Mouse (Mus musculus) kidney, adult 9 months (tissue): ENCODE measurements at regions not wholly inside any gene's neighbourhood (a gene's known extent, or its start where the extent isn't known, plus 50 kb on each side); places are given as distances from the start of the nearest gene placed in this dataset.
A peak's percentile ranks its signal among the peaks of the same experiment; 100 is the strongest.

ENCODE experiments used
- DNase-seq: peaks from one replicate; pipeline ENCODE4 v3.0.0; 2022

DNA sequence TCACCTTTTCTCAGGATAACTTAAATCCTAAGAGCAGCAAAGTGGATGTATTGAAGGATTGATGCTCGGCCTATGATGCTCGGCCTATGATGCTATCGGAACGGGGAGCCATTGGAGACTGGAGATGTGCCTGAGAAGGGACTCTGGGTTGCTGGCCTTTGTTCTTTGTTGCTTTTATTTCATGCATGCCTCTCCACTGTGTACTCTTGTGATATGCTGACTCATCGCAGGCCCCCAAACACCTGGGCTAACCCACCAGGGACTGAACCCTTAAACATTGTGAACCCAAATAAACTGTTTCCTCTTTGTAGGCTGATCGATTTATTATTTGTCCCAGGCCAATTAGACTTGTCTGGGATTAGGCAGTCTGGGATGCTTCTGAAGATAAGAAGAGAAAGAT, 61.9 kb downstream of the Pdcl3 start:
- DNase-seq = no peak

DNA sequence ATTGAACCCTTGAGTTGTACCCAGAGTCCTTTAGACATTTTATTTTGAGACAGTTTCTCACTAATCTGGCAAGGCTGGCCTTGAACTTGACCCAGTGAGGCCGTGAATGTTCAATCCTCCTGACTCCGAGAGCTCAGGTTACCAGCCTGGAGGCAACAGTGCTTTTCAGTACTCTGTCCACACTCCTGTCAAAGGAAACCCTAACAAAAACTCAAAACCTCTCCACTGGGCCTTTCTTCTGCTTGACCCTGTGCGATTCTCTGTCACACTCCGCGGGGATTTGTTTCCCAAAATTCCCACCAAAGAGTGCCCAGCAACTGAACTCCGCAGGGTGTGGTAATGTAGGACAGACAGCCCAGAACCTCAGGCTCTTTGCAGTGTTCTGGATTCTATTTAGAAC, 71.9 kb downstream of the Pdcl3 start:
- DNase-seq = no peak

DNA sequence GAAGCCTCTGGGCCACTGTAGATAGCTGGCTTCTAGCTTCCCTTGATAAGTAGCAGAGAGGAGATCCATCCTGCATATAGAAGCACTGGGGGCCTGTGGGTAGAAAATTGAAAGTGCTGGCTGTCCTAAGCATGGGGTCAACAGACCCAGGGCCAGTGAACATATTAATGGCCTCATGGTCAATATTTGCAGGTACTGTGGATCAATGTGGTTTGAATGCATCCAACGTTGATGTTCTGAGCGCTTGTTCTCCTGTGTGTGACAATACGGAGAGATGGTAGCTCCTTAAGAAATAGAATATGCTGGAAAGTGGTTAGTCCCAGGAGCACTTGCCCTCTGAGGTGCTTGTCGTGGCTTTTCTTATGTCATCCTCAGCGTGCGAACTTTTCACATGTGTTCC, 77.1 kb downstream of the Pdcl3 start:
- DNase-seq = no peak

DNA sequence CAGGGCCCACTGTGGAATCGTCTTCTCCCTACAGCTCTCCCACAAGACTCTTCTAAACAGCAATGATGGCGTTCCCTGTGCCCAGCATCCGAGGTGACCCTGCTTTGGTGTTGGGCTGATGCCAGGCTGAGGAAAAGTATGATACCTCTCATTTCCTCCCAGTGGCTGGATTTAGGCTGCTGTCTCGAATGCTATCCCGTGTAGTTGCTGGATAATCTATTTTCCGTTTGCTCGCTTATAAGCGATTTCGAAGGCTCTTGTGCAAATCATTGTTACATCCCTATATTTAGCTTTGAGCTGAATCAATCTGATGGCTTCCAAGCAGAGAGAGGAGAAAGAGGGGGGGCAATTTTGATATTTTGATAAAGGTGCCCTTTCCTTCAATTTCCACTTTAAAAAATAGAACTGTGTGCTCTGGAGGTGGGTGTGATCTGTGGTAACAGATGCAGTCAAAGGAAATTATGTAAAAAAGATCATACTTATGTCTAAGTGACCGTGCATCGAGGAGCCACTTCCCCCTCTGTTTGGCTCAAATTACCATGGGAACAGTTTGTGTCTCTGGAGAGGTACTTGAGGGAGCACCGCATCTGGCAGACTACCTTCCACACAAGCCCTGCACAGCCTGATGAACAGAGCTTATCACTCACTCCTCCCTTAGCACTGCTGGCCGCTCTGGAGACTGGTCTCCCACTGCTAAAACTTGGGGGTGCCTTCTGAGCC, 78.4 kb downstream of the Pdcl3 start:
- DNase-seq = no peak

DNA sequence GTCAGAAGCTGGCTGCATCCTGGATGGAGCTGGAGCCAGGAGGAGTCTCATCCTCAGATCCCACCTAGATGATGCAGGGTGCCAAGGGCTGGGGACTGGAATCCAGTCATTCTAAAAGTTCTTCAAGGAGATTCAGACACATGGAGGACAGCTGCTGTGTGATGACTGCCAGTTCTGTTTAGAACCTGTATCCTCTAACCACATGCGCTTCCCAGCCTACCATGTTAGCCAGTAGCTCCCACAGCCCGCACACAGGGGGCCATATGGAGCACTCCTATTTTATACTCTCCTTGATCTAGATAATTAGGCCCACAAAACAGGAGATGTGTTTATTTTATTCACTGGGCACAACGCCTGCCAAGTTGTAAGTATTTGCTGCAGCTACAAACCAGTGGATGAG, 79.4 kb downstream of the Pdcl3 start:
- no peak for DNase-seq

DNA sequence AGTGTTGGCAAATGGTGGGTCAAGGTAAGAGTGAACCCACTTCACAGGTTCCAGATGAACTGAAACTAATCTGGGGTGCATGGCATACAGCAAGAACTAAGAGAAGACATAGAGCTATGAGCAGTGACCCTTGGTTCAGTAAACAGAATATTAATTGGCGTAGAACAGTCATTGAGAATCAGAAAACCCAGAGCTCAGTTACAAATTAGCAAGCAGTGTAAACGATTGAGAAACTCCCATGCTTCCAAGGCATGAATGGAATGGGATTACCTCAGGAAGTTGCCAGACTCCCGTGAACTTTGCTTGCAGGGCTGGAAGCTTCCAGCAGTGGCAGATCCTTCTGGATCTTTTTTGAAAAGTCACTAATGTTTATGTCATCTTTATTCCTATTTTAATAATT, 82.5 kb downstream of the Pdcl3 start:
- peak; percentile 85 for DNase-seq

DNA sequence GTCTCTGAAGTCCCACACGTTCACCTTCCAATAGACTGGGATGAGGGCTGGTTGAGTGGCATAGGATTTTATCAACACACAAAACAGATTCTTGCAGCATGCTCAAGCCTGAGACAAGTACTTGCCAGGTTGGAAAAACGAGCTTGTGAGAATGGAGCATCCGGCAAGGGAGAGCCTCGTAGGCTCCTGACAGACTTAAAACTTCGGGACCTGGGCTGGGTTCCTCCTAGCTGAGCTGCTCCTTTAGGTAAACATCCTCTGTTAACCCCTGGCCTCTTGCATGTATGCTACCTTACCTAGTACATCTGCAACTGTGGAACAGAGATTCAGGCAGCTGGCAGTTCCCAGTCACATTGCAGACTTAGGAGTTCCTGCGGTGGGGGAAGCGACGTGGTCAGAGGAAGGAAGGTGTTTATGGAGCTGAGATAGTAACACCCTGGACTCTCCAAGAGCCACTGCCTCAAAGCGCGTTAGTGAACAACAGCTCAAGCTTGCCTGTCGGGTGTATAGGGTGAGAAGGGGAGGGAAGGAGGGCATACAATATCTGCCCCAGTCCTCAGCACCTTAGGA, 83.8 kb downstream of the Pdcl3 start:
- DNase-seq = no peak

DNA sequence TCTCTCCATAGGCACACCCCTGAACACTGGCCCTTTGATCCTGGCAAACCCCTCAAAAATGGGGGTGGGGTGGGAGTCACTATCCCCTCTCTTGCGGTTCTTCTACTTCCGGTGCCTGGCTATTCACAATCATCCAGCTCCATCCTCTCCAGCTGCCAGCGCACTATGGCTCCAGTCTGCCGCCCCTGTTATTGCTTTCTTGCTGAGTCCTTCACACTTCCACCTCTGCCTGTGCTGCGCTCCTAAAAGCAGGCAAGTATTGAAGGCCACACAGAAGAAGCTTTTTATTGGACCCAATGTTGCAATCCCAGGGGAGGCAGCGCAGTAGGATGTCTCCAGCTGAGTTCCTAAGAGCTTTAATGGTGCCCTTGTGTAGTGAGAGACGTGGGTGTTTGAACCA, 84.3 kb downstream of the Pdcl3 start:
- DNase-seq = no peak

DNA sequence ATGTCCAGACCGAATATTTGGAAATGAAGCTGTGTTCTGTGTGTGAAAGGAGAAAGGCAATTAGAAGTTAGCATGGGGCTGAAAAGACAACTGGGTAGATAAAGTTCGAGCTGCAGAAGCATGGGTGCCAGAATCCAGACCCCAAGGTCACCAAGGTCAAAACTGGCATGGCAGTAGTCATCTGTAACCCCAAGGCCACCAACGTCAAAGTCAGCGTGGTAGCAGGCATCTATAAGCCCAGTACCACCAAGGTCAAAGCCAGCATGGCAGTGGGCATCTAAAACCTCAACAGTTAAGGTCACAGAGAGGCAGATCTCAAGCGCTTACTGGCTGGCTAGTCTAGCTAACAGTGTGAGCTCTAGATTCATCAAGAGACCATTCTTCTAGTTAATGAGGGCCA, 90.6 kb downstream of the Pdcl3 start:
- no peak for DNase-seq

DNA sequence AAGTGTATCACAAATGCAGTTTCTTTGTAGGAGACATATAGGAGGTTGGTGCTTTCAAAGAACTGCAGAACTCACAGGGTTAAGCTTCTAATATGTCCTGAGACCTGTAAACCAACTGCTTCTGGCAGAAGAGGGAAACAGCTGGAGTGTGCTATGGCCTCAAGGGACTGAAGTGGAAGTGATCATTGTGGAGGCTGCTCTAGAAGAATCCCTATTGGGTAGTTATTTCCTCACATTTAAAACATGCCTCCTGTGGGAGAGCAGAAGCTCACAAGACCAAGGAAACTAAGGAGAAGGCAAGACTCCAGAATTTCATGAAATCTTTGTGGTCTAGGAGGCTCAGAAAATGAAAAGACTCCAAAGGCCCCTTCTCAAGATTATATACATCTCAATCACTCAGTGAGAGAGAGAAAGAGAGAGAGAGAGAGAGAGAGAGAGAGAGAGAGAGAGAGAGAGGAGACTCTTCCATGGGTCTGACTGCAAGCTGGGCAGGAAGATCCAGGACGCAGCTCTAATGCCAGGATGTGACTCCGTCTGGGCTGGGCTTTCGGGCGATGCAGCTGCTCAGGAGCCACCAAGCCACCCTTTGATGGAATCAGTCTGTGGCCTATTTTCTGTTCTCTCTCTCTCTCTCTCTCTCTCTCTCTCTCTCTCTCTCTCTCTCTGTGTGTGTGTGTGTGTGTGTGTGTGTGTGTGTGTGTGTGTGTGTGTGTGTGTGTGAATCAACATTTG, 93.3 kb downstream of the Pdcl3 start:
- no peak for DNase-seq

DNA sequence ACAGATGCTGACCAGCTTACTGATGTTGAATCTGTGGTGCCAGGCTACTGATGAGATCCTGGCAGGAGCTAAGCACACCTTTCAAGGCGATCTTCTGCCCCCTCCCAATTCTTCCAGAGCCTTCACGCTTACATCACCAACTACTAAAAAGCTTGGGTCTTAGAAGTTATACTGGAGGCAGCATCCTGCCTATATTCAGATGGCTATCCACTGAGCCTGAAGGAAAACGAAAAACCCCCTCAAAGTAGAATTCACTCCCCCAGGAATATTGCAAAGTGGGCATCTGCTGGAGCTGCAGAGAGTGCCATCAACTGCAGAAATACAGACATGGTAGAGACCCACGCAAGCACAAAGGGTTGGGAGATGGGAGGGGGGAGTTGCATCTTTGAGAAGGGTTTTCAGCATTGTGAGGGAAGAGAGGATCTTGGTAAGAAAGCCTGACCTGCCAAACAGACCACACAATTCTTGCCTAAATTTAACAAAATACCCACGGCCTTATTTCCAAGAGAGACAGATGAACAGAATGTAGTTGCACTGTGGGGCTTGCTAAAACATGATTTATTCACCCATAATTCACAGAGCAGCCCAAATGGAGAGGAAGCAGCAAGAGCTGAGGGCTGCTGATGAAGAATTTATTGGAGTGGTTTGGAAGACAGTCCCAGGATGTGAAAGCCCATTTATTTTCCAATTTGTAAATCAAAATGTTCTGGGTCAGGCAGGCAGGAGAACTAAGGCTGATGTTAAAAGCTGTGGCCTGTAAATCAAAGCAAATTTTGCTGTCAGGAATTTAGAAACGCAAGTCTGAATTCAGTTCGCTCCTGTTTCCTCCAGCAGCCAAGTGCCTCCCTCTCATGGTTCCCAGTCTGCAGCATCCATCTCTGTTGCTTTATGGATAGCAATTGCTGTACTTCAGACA, 98.8 kb downstream of the Pdcl3 start:
- DNase-seq = no peak

DNA sequence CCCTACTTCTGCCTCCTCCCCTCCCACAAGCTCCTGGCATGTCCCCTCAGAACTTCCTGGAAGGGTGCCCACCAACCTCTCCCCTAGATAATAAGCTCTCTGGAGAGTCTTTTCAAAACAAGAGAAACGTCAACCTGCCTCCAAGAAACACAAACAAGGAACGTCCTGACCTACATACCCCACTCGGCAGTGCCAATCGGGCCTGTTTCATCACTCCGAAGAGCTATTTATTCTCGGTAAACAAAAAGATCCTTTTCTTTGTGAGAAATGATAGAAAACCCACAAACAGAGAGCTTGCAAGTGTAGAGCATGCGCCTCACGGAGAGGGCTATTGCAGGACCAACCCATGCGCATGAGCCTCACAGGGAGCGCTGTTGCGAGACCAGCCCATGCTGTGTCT, 100.9 kb downstream of the Pdcl3 start:
- peak; percentile 20 for DNase-seq

DNA sequence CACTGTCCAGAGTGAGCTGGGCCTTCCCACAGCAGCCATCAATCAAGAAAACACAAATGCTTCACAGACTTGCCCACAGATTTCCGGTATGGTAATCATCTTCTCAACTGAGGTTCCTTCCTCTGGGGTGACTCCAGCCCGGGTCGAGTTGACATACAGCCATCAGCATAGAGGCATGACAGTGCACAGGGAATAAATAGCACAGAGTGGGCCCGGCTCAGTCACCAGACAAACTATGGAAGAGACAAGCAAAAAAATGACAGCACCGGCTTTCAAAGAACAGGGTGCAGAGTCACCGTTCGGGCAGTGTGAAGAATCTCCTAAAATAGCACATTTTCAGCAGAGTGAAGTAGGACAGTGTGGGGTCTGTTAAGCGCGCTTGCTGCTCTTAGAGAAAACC, 103.7 kb upstream of the Npas2 start:
- DNase-seq = no peak

DNA sequence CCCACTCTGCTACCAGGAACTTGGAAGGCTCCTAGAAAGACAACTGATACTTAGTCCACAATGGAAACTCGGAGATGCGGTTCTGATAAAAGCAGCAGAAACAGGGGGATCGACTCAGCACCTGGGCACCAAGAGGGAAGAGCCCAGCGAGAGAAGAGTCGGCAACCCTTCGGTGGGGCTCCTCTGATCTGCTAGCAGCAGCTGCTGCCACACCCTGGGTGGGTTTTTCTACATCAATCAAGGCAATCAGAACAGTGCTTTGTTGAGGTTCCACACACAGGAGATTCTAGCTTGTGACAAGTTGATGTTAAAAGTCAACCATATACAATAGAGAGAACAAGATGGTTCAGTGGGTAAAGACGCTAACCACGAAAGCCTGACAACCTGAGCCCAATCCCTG, 102.4 kb upstream of the Npas2 start:
- no peak for DNase-seq

DNA sequence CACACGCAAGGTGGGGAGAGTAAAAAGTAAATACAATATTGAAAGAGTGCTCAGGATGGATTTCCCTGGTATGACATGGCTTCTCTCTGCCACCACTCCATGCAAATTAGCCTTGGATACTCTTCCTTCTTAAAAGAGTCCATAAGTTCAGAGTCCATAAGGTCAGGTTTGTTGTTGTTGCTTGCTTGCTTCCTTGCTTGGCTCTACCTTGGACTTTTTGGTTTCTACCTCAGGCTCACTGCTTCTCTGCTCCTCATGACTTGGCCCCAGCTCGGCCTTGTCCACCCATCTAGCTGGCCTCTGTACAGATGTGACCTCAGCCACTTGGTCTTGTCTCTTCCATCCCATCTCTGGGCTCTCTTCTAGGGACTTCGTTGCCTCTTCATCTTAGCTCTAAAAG, 101.9 kb upstream of the Npas2 start:
- DNase-seq = peak; percentile 74

DNA sequence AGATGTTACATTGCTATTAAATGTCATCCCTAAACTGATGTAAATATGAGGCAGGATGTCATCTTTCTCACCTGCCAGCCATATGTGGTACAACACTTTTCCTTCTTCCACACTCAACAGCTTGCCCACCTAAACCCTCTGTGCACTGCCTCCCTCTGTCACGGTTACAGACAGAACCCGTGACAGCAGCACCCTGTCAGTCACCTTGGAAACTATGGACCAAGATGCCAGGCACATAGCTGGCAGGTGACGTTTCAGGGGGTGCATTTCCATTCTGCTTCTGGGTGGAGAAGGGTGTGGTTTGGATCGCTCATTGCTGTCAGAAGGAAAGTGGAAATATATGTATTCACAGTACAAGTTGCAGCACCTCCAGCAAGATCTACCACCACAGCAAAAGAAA, 100.2 kb upstream of the Npas2 start:
- no peak for DNase-seq

DNA sequence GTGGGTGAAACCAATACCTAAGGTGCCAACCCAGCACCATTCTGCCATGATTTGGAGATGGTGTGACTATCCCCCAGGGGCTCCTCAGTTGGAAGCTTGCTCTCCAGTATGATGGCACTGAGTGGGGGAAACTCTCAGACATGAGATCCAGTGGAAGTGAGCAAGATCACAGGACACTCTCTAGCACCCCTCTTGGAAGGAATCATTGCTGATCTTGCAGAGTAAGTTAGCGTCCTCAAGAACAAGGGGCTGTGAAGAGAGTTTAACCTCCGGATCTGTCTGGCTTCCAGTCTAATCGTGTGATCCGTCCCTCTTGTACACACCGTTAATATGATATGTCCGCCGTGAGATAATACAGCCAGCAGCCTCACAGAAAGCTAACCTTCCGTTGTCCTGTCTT, 99.5 kb upstream of the Npas2 start:
- DNase-seq = no peak

DNA sequence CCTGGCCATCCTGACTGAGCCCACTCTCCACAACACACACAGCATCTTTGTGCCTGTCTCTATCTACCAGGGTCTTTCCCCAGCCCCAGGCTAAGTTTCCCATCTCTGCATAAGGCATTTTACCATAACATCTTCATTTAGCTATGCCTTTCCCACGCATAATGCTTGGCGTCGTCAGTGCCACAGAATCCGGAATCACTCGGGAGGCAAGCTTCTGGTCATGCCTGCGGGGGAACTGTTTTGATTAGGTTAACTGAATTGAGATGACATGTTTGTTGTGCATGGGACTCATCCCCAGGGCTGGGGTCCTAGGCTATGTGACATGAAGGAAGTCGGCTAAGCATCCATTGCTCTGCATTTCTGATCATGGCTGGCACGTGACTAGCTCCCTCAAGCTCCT, 97.6 kb upstream of the Npas2 start:
- DNase-seq = no peak

DNA sequence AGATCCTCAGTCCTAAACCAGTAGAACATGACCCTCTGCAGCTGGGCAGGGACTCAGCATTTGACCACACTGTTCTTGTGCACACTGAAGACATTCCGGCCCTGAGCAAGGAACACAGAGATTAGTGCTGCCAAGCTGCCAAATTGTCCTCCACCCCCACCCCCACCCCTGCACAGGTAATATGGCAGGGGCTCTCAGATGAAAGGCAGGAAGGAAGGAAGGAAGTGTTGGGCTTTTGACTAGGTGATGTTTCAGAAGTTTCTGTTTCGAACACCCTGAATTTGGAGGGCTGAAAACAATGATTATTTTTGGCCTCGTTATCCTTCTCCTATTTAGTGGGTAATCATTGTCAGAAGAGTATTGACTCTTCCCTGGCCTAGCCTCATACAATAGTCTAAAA, 96.8 kb upstream of the Npas2 start:
- no peak for DNase-seq

DNA sequence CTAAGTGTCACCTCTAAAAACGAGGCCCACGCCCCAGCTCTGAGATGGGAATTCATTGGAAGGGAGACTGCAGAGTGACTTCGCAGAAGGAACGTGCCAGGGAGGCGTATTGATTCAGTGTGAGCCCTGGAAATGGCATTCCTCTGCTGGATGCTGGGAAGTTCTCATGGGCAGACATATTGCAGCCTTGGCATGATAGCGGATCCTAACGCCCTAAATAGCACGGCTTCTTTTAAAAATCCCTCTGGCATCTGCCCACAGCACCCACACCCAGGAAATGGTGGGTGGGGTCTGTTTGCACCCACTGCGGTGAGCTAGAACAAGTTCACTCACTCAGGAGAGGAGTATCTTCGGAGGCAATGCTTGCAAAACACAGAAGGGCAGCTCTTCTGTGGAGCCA, 96.0 kb upstream of the Npas2 start:
- no peak for DNase-seq

DNA sequence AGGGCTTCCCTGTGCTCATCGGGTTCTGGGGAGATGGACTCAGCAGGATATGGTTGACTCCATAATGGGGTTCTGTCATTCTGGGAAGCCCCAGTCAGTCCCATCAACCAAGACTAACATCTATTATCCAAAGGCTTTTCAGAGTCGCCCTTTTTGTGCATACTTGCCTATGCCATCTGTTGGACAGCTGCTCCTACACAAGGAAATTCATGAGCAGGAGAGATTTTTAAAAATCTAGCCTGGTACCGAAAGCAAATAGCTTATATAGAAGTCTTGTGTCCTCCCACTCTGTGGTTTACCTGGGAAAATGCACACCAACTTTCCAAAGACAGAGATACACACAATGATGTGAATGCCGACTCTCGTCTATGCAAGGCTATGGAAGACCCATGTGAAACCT, 95.4 kb upstream of the Npas2 start:
- DNase-seq = no peak

DNA sequence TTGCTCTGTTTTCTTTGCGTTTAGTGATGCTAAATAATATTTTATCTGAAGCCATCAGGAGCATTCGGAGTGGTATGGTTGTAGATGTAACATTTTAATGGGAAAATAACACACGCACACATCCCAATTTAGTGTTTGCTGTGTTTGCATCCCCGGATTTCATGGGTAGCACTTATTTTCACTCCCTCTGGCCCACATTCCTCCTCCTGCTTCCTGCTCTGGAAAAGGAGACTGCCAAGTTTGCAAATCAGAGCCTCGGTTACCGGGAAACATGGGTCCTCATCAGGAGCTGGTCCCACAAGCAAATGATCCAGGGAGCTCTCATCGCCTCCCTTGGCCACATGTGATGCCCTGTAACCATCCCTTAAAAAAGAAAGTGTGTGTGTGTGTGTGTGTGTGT, 94.3 kb upstream of the Npas2 start:
- DNase-seq = no peak

DNA sequence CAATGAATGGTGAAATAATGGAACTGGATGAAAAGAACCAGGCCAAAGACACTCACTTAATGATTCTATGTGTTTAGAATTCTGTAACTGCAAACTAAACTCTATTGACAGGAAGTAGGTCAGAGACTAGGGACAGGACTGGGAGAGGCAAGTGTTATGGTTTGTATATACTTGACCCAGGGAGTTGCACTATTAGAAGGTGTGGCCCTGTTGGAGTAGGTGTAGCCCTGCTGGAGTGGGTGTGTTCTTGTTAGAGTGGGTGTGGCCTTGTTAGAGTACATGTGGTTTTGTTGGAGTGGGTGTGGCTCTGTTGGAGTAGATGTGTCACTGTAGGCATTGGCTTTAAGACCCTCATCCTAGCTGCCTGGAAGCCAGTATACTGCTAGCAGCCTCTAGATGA, 93.0 kb upstream of the Npas2 start:
- DNase-seq = no peak
